Mouse (Mus musculus): ENCODE measurements at regions not wholly inside any gene's neighbourhood (a gene's known extent, or its start where the extent isn't known, plus 50 kb on each side); places are given as distances from the start of the nearest gene placed in this dataset.

GRCm38 (mm10) chr9:49946857-49947256, 148.1 kb upstream of the Ncam1 start:
- no peak for DNase-seq

- DNase-seq, result no peak
These were observed 137.0 kb upstream of the Ncam1 start for GRCm38 (mm10) chr9:49935555-49936376.

GRCm38 (mm10) chr9:49928041-49928656, 129.4 kb upstream of the Ncam1 start:
- DNase-seq, result no peak

GRCm38 (mm10) chr9:49927281-49927680, 128.6 kb upstream of the Ncam1 start:
- no peak for DNase-seq

- DNase-seq, result no peak
These were observed 127.1 kb upstream of the Ncam1 start for GRCm38 (mm10) chr9:49925796-49926195.

GRCm38 (mm10) chr9:49923981-49924501, 125.3 kb upstream of the Ncam1 start:
- DNase-seq, result no peak

- no peak for DNase-seq
These were observed 124.0 kb upstream of the Ncam1 start for GRCm38 (mm10) chr9:49922770-49923169.

- DNase-seq, result no peak
These were observed 123.4 kb upstream of the Ncam1 start for GRCm38 (mm10) chr9:49922162-49922561.

GRCm38 (mm10) chr9:49921306-49921705, 122.6 kb upstream of the Ncam1 start:
- no peak for DNase-seq

GRCm38 (mm10) chr9:49915046-49915719, 116.5 kb upstream of the Ncam1 start:
- DNase-seq, result peak; percentile 58 to 67

- no peak for DNase-seq
These were observed 115.0 kb upstream of the Ncam1 start for GRCm38 (mm10) chr9:49913677-49914076.

GRCm38 (mm10) chr9:49912306-49912705, 113.6 kb upstream of the Ncam1 start:
- DNase-seq, result no peak

- no peak for DNase-seq
These were observed 107.6 kb upstream of the Ncam1 start for GRCm38 (mm10) chr9:49906306-49906705.

- DNase-seq, result no peak
These were observed 107.0 kb upstream of the Ncam1 start for GRCm38 (mm10) chr9:49905703-49906102.

GRCm38 (mm10) chr9:49898947-49899346, 100.2 kb upstream of the Ncam1 start:
- DNase-seq, result peak; percentile 17 to 19

- peak in 1 of 2 experiments; percentile 5 for DNase-seq
These were observed 86.0 kb upstream of the Ncam1 start for GRCm38 (mm10) chr9:49884516-49885343.

- no peak for DNase-seq
These were observed 80.8 kb upstream of the Ncam1 start for GRCm38 (mm10) chr9:49879361-49880128.

- DNase-seq, result no peak
These were observed 76.2 kb upstream of the Ncam1 start for GRCm38 (mm10) chr9:49874881-49875280.

GRCm38 (mm10) chr9:49873550-49873949, 74.8 kb upstream of the Ncam1 start:
- peak; percentile 53 to 61 for DNase-seq

- peak in 1 of 2 experiments; percentile 10 for DNase-seq
These were observed 52.8 kb upstream of the Ncam1 start for GRCm38 (mm10) chr9:49851522-49851921.

GRCm38 (mm10) chr9:49849442-49849841, 50.7 kb upstream of the Ncam1 start:
- DNase-seq, result no peak

All from layer of hippocampus, postnatal 36 days (tissue).